Mouse (Mus musculus) thymus, adult 2 months (tissue): ENCODE measurements around the gene Lpar3. TPM values are rescaled to one million over a fixed set of nuclear protein-coding genes. Genes with fewer than 3 reads are reported as not detected.

Experiments
- DNase-seq: peaks from one replicate; pipeline ENCODE4 v3.0.0; 2021
- H3K27ac ChIP-seq: fragments of 200-500 bp; 2 replicates; pipeline ENCODE4 v1.5.1; 2012; ENCODE audit warnings: low read length, control low read depth; ENCODE audit not compliant: control insufficient read depth, insufficient read depth
- H3K27me3 ChIP-seq: fragments of 200-500 bp; 2 replicates; pipeline ENCODE4 v1.6.1; 2012; ENCODE audit warnings: mild to moderate bottlenecking, low read length, moderate library complexity, mixed read lengths; ENCODE audit not compliant: control insufficient read depth, insufficient read depth
- H3K36me3 ChIP-seq: fragments of 200-500 bp; 2 replicates; pipeline ENCODE4 v1.6.1; 2012; ENCODE audit warnings: mild to moderate bottlenecking, low read length, moderate library complexity; ENCODE audit not compliant: control insufficient read depth, insufficient read depth
- H3K4me1 ChIP-seq: fragments of 200-500 bp; replicated peaks from 2 replicates; pipeline ENCODE4 v1.6.1; 2012; ENCODE audit warnings: low read length; ENCODE audit not compliant: control insufficient read depth, insufficient read depth
- H3K4me3 ChIP-seq: fragments of 200-500 bp; 2 replicates; pipeline ENCODE4 v1.5.1; 2012; ENCODE audit warnings: mild to moderate bottlenecking, low read length, control low read depth, moderate library complexity; ENCODE audit not compliant: control insufficient read depth, insufficient read depth
- CTCF ChIP-seq: fragments of 200-500 bp; IDR thresholded peaks from 2 replicates; pipeline ENCODE4 v1.5.1; 2012; ENCODE audit warnings: mild to moderate bottlenecking, control low read depth, low read length, moderate library complexity, borderline replicate concordance; ENCODE audit not compliant: control insufficient read depth, poor library complexity, insufficient read depth; ENCODE audit errors: extremely low read depth
- POLR2A ChIP-seq: fragments of 200-500 bp; IDR thresholded peaks from 2 replicates; pipeline ENCODE4 v1.6.1; 2012; ENCODE audit warnings: mild to moderate bottlenecking, low read length, control low read depth, moderate library complexity; ENCODE audit not compliant: control insufficient read depth, poor library complexity, insufficient read depth; ENCODE audit errors: extremely low read depth
- WGBS: fragments of 180-500 bp; shearing (Covaris S2); methylation state at CpG from one replicate; pipeline ENCODE4 v1.1.7; 2018; 5-methylcytosine and 5-hydroxymethylcytosine counted together
- polyA plus RNA-seq: library from polyadenylated mRNA; depleted of rRNA; stranded (reverse); fragments of >200 nt; gene quantifications from 2 replicates; pipeline ENCODE4 v1.2.3, GENCODE M21; 2012

The Lpar3 gene
- polyA plus RNA-seq, 1 experiment, result 2.3 TPM

DNA sequence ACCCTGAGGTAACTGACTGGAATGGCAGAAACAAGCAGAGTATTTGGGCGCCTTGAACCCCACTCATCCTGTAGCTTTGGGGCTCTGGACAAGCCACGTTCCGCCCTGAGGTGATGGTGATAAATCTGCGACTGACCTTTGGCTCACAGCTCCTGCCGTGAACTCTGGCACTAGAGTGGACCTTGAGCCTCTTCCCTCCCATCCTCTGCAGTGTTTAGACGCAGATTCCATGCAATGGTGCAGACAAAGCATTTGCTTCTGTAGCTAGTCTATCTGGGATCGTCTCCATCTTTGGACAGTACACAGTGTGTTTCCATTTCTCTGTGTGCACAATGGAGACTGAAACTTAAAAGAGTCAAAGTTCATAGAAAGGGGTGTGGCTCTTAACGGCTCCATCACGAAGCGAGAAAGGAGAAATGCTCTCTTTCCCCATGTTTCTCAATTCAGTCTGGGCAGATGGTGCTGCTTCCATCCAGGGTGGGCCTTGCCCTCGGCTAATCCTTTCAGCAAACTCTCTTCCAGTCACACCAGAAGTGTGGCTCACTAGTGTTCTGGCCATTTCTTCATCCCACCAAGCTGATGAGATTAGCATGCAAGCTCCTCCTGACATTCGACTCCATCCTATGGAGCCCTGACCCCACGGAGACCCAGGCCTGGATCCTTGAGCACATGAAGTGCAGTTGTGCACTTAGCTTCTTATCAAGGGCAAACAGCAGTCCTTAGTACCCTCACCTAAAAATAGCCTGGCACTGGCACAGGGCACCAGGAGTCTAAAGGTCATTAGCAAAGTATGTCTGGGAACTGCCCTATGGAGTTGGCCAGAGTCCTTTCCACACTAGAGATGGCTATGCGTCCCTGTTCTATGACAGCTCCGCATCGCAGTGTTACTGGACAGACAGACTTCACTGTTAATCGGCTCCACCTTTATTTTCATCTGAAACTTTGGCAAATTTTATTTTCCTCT is 23.7 kb upstream of the Lpar3 start:
- TF ChIP-seq CTCF (no peak), POLR2A (no peak)
- no peak for DNase-seq
- 95% methylated on average over 17 of the region's 17 CpGs for WGBS
- peaks cover 6% of the 10 kb centered on the region for H3K4me1 ChIP-seq
- H3K4me3 ChIP-seq, result no peak overlapping the region
- H3K27me3 ChIP-seq, result no peaks in the 10 kb centered on the region
- no peaks in the 10 kb centered on the region for H3K36me3 ChIP-seq
- H3K27ac ChIP-seq, result no peak overlapping the region

GRCm38 (mm10) chr3:146197785-146198184 is 23.0 kb upstream of the Lpar3 start:
- H3K4me3 ChIP-seq, result no peak overlapping the region
- H3K27me3 ChIP-seq, result no peaks in the 10 kb centered on the region
- H3K27ac ChIP-seq, result no peak overlapping the region
- 96% methylated on average over 12 of the region's 12 CpGs for WGBS
- no peak for DNase-seq
- H3K4me1 ChIP-seq, result peaks cover 3% of the 10 kb centered on the region; the same call in 1 of the 2 replicates
- TF ChIP-seq POLR2A, result no peak
- TF ChIP-seq CTCF, result no peak
- H3K36me3 ChIP-seq, result no peaks in the 10 kb centered on the region

DNA sequence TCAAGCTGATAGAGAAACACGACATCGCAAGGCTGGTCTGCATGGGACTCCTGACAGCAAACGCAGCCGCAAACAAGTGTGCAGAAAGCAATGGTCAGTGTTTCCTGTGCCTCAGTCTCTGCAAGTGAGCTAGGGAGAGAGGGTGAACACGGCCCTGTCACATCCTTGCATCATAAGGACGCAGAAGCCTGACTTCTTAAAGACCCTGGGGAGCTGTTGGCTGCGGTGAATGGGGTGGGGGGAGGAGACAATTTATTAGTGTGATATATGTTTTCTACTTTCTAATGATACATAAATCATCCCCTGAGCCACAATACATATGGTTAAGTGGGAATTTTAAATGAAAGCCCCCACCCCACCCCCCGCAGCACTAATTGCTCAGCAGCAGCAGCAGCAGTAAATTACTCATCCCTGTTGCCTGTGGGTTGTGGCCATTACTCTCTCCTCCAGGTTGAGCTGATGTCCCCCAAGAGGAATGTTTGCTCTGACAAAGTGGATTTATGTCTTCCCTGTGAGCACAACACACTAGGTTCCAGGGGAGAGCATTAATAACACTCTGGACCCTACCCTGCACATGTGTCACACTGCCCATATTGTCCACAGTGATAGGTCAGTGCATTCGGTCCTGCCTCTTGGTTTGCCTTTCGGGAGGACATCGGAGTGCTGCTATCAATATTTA is 21.8 kb upstream of the Lpar3 start:
- Histone ChIP-seq H3K36me3 (no peaks in the 10 kb centered on the region), H3K27ac (no peak overlapping the region), H3K27me3 (no peaks in the 10 kb centered on the region), H3K4me1 (no peaks in the 10 kb centered on the region), H3K4me3 (no peak overlapping the region)
- TF ChIP-seq POLR2A (no peak), CTCF (no peak)
- 95% methylated on average over 11 of the region's 11 CpGs for WGBS
- DNase-seq, result no peak

GRCm38 (mm10) chr3:146199486-146199885 is 21.3 kb upstream of the Lpar3 start:
- DNase-seq, result no peak
- Histone ChIP-seq H3K36me3 (no peaks in the 10 kb centered on the region), H3K27ac (no peak overlapping the region), H3K4me1 (no peaks in the 10 kb centered on the region), H3K4me3 (no peak overlapping the region), H3K27me3 (no peaks in the 10 kb centered on the region)
- WGBS, result 92% methylated on average over 3 of the region's 3 CpGs
- TF ChIP-seq POLR2A (no peak), CTCF (no peak)

- TF ChIP-seq CTCF (no peak), POLR2A (no peak)
- Histone ChIP-seq H3K4me3 (no peak overlapping the region), H3K27ac (no peak overlapping the region), H3K4me1 (no peaks in the 10 kb centered on the region), H3K27me3 (no peaks in the 10 kb centered on the region), H3K36me3 (no peaks in the 10 kb centered on the region)
- DNase-seq, result no peak
- WGBS, result 69% methylated on average over 2 of the region's 2 CpGs
Measured at GRCm38 (mm10) chr3:146204375-146204774, 16.4 kb upstream of the Lpar3 start.

GRCm38 (mm10) chr3:146205305-146205704 is 15.5 kb upstream of the Lpar3 start:
- TF ChIP-seq CTCF (no peak), POLR2A (no peak)
- 78% methylated on average over 11 of the region's 11 CpGs for WGBS
- DNase-seq, result no peak
- no peaks in the 10 kb centered on the region for H3K36me3 ChIP-seq
- no peaks in the 10 kb centered on the region for H3K27me3 ChIP-seq
- no peak overlapping the region for H3K27ac ChIP-seq
- no peaks in the 10 kb centered on the region for H3K4me1 ChIP-seq
- H3K4me3 ChIP-seq, result no peak overlapping the region
